Mouse (Mus musculus): ENCODE measurements around the gene Bmp8b.
"Not testable (repeated sequence)": the region's sequence is repeated elsewhere in the genome, so short reads cannot be mapped to it uniquely, and the experiment has no call there.

The Bmp8b gene

GRCm38 (mm10) chr4:123104651-123105450 is at the start of gene Bmp8b:
TSS of gene Bmp8b (plus strand) at chr4:123105165.
- DNase-seq (ENCODE audit: low spot score) = peak; percentile 52

- no peak for DNase-seq (ENCODE audit: low spot score)
These were observed 48.3 kb upstream of the Bmp8b start for GRCm38 (mm10) chr4:123056560-123057109.

GRCm38 (mm10) chr4:123057957-123058356 is 47.0 kb upstream of the Bmp8b start:
- DNase-seq (ENCODE audit: low spot score) = no peak

GRCm38 (mm10) chr4:123061744-123062143 is 43.2 kb upstream of the Bmp8b start:
- DNase-seq (ENCODE audit: low spot score) = no peak

- no peak for DNase-seq (ENCODE audit: low spot score)
These were observed 36.3 kb upstream of the Bmp8b start for GRCm38 (mm10) chr4:123068646-123069045.

GRCm38 (mm10) chr4:123071266-123071966 is 33.5 kb upstream of the Bmp8b start:
- DNase-seq (ENCODE audit: low spot score) = peak; percentile 48

- no peak for DNase-seq (ENCODE audit: low spot score)
These were observed 28.0 kb upstream of the Bmp8b start for GRCm38 (mm10) chr4:123076928-123077327.

GRCm38 (mm10) chr4:123078231-123078630 is 26.7 kb upstream of the Bmp8b start:
- no peak for DNase-seq (ENCODE audit: low spot score)

- DNase-seq (ENCODE audit: low spot score) = peak; percentile 33
These were observed 24.2 kb upstream of the Bmp8b start for GRCm38 (mm10) chr4:123080791-123081190.

GRCm38 (mm10) chr4:123082283-123083163 is 22.4 kb upstream of the Bmp8b start:
- peak; percentile 70 for DNase-seq (ENCODE audit: low spot score)

GRCm38 (mm10) chr4:123083323-123083902 is 21.6 kb upstream of the Bmp8b start:
- DNase-seq (ENCODE audit: low spot score) = no peak

GRCm38 (mm10) chr4:123085290-123085689 is 19.7 kb upstream of the Bmp8b start:
- no peak for DNase-seq (ENCODE audit: low spot score)

- DNase-seq (ENCODE audit: low spot score) = no peak
These were observed 18.6 kb upstream of the Bmp8b start for GRCm38 (mm10) chr4:123086381-123086780.

GRCm38 (mm10) chr4:123092621-123093020 is 12.3 kb upstream of the Bmp8b start:
- peak; percentile 35 for DNase-seq (ENCODE audit: low spot score)

- no peak for DNase-seq (ENCODE audit: low spot score)
These were observed 11.7 kb upstream of the Bmp8b start for GRCm38 (mm10) chr4:123093064-123093776.

GRCm38 (mm10) chr4:123093869-123094268 is 11.1 kb upstream of the Bmp8b start:
- no peak for DNase-seq (ENCODE audit: low spot score)

GRCm38 (mm10) chr4:123105451-123105790 is 456 bp downstream of the Bmp8b start:
- DNase-seq (ENCODE audit: low spot score) = no peak

GRCm38 (mm10) chr4:123105929-123106328 is 964 bp downstream of the Bmp8b start:
- not testable (repeated sequence) for DNase-seq (ENCODE audit: low spot score)

GRCm38 (mm10) chr4:123106864-123107263 is 1.9 kb downstream of the Bmp8b start:
- DNase-seq (ENCODE audit: low spot score) = no peak

GRCm38 (mm10) chr4:123108056-123108455 is 3.1 kb downstream of the Bmp8b start:
- DNase-seq (ENCODE audit: low spot score) = no peak

- no peak for DNase-seq (ENCODE audit: low spot score)
These were observed 5.8 kb downstream of the Bmp8b start for GRCm38 (mm10) chr4:123110751-123111150.

All from testis, postnatal 14 days (tissue).